Mouse (Mus musculus) gastrocnemius, postnatal 4 days (tissue): ENCODE data around the gene Zfp771. TPM values are rescaled to one million over a fixed set of nuclear protein-coding genes. Genes with fewer than 3 reads are reported as not detected.

Source experiments
- DNase-seq, 2 experiments: peaks; one replicate each; pipeline ENCODE4 v3.0.0; 2021 to 2022; ENCODE audit warnings: low spot score in 2 of 2, mixed read lengths in 2 of 2
- total RNA-seq, 2 experiments: library from RNA; stranded (reverse); gene quantifications; 2 replicates each; pipeline ENCODE4 v1.2.3; 2021

The Zfp771 gene
- total RNA-seq, 2 experiments from 2014 or later = 23.7 to 29.6 TPM

GRCm38 (mm10) chr7:127252414-127252813 lies 8.3 kb downstream of the Zfp771 start:
- no peak for DNase-seq

- no peak for DNase-seq
Measured at GRCm38 (mm10) chr7:127253341-127253740, 9.3 kb downstream of the Zfp771 start.

- DNase-seq = peak; percentile 89 to 96
Measured at GRCm38 (mm10) chr7:127253821-127254769, 10.0 kb downstream of the Zfp771 start.

GRCm38 (mm10) chr7:127255008-127255407 lies 10.9 kb downstream of the Zfp771 start:
- DNase-seq = no peak

GRCm38 (mm10) chr7:127255965-127256364 lies 11.9 kb downstream of the Zfp771 start:
- DNase-seq = no peak

GRCm38 (mm10) chr7:127256518-127256917 lies 12.4 kb downstream of the Zfp771 start:
- DNase-seq = no peak

GRCm38 (mm10) chr7:127259186-127259905 lies 15.3 kb downstream of the Zfp771 start:
- no peak for DNase-seq

- peak; percentile 89 to 96 for DNase-seq
Measured at GRCm38 (mm10) chr7:127260309-127261111, 16.4 kb downstream of the Zfp771 start, which contains the start of gene Dctpp1. Gene Dctpp1, minus strand, starts transcription at chr7:127260709.

GRCm38 (mm10) chr7:127262218-127262961 lies 18.3 kb downstream of the Zfp771 start:
- no peak for DNase-seq

GRCm38 (mm10) chr7:127263526-127263925 lies 19.5 kb downstream of the Zfp771 start:
- DNase-seq = no peak

GRCm38 (mm10) chr7:127270256-127270655 lies 26.2 kb downstream of the Zfp771 start:
- no peak for DNase-seq

- DNase-seq = no peak
Measured at GRCm38 (mm10) chr7:127270666-127271065, 26.6 kb downstream of the Zfp771 start.

- DNase-seq = no peak
Measured at GRCm38 (mm10) chr7:127271093-127271492, 27.0 kb downstream of the Zfp771 start.

- no peak for DNase-seq
Measured at GRCm38 (mm10) chr7:127272566-127272965, 28.5 kb downstream of the Zfp771 start.

GRCm38 (mm10) chr7:127273118-127273923 lies 29.2 kb downstream of the Zfp771 start:
- DNase-seq = peak in 1 of 2 experiments; percentile 49

GRCm38 (mm10) chr7:127273925-127274789 lies 30.1 kb downstream of the Zfp771 start, which contains the start of gene Sephs2:
Gene Sephs2, minus strand, starts transcription at chr7:127274055.
- peak; percentile 75 to 91 for DNase-seq

GRCm38 (mm10) chr7:127276519-127276961 lies 32.5 kb downstream of the Zfp771 start:
- DNase-seq = no peak

GRCm38 (mm10) chr7:127278311-127278710 lies 34.2 kb downstream of the Zfp771 start:
- DNase-seq = no peak
